Mouse (Mus musculus) forebrain, embryonic 16.5 days (tissue): ENCODE measurements around the gene Sars2. TPM values are rescaled to one million over a fixed set of nuclear protein-coding genes. Genes with fewer than 3 reads are reported as not detected.

Experiments
- ATAC-seq: fragments of 200-750 bp; cut with Nextera tagmentation; 2 replicates; pipeline ENCODE4 v1.8.0; 2017; ENCODE audit warnings: mild to moderate bottlenecking, moderate library complexity
- H3K27ac ChIP-seq: fragments of 300-500 bp; sonication (generic); 2 replicates; pipeline ENCODE4 v1.5.1; 2014; ENCODE audit warnings: low read length, control low read depth
- H3K27me3 ChIP-seq: fragments of 300-500 bp; sonication (generic); replicated peaks from 2 replicates; pipeline ENCODE4 v1.6.1; 2014; ENCODE audit warnings: low read length; ENCODE audit not compliant: control insufficient read depth, insufficient read depth
- H3K36me3 ChIP-seq: fragments of 300-500 bp; sonication (generic); 2 replicates; pipeline ENCODE4 v1.6.1; 2014; ENCODE audit not compliant: control insufficient read depth, insufficient read depth
- H3K4me1 ChIP-seq: fragments of 300-500 bp; sonication (generic); replicated peaks from 2 replicates; pipeline ENCODE4 v1.6.1; 2014; ENCODE audit warnings: low read length; ENCODE audit not compliant: control insufficient read depth, insufficient read depth
- H3K4me2 ChIP-seq: fragments of 300-500 bp; sonication (generic); 2 replicates; pipeline ENCODE4 v1.6.1; 2014; ENCODE audit warnings: mild to moderate bottlenecking, low read length, control low read depth
- H3K4me3 ChIP-seq: fragments of 300-500 bp; sonication (generic); replicated peaks from 2 replicates; pipeline ENCODE4 v1.5.1; 2014; ENCODE audit warnings: mild to moderate bottlenecking, low read length, control low read depth
- H3K9ac ChIP-seq: fragments of 300-500 bp; sonication (generic); replicated peaks from 2 replicates; pipeline ENCODE4 v1.6.1; 2014; ENCODE audit warnings: low read depth, low read length, control low read depth
- H3K9me3 ChIP-seq: fragments of 300-500 bp; sonication (generic); 2 replicates; pipeline ENCODE4 v1.6.1; 2016; ENCODE audit warnings: low read length; ENCODE audit not compliant: control insufficient read depth
- WGBS: fragments of 180-500 bp; shearing (Covaris S2); extraction: QIAGEN DNeasy Blood & Tissue Kit; methylation state at CpG from one replicate; pipeline ENCODE4 v1.1.7; 2014; 5-methylcytosine and 5-hydroxymethylcytosine counted together
- polyA plus RNA-seq: library from polyadenylated mRNA; unstranded; fragments of >200 nt; fragmentation: Nextera tagmentation; extraction: Ambion mirVana; gene quantifications from 2 replicates; pipeline ENCODE4 v1.2.1, GENCODE M21; 2015

The Sars2 gene
- polyA plus RNA-seq, 1 experiment from 2014 or later: 17.2 TPM

DNA sequence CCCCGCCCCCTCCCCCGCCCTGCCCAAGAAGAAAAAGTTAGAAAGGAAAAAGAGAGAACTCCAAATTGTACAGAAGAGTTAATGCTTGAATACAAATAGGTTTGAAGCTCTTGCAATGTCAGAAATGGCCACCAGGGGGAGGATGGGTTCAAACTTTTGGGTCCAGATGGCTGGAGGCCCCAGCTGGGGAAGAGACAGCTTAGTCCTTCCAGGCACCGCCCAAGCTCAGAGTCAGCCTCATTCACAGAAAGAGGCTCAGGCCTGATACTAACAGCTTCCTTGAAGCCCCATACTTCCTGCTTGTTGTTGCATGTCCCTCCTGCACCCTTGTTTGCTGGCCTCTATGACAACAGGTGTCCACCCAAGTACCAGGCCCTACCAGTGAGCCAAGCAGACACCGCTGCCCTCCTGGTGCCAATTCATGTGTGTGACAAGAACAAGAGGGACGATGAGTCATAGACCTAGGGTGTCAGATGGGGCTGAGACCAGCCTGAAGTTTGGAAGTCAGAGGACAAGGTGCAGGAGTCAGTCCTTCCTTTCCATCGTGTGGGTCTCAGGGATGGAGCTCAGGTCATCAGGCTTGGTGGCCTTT lies 38.4 kb downstream of the Sars2 start:
- H3K27ac ChIP-seq: peak overlapping the region; percentile 32; the same call in 1 of the 2 replicates
- H3K27me3 ChIP-seq: no peaks in the 10 kb centered on the region
- WGBS: 46% methylated on average over 6 of the region's 6 CpGs
- no peak overlapping the region for H3K4me2 ChIP-seq
- no peaks in the 10 kb centered on the region for H3K9me3 ChIP-seq
- H3K9ac ChIP-seq: no peak overlapping the region
- H3K36me3 ChIP-seq: peaks cover 7% of the 10 kb centered on the region; the same call in 1 of the 2 replicates
- peaks cover 5% of the 10 kb centered on the region for H3K4me1 ChIP-seq
- ATAC-seq: peak; percentile 71
- no peak overlapping the region for H3K4me3 ChIP-seq

DNA sequence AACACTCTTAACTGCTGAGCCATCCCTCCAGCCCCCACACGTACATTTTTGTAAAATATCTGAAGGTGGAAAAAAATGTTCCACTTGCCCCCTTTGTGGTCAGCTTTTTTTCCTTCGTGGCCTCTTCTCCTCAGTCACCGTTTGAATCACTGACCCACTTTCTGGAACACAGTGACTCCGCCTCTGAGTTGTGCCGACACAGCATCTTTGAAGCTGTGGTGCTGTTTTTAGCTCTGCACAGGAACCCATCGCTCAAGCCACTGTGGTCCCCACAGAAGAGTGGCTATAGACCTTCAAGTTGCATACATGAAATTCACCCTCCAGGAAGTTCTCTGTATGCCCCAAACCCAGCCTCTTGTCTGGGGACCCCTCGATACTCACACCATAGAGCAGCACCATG lies 39.1 kb downstream of the Sars2 start:
- 75% methylated on average over 7 of the region's 7 CpGs for WGBS
- H3K4me2 ChIP-seq: no peak overlapping the region
- H3K36me3 ChIP-seq: peaks cover 7% of the 10 kb centered on the region; the same call in 1 of the 2 replicates
- no peaks in the 10 kb centered on the region for H3K27me3 ChIP-seq
- ATAC-seq: no peak
- H3K4me1 ChIP-seq: peaks cover 5% of the 10 kb centered on the region
- H3K4me3 ChIP-seq: no peak overlapping the region
- H3K27ac ChIP-seq: no peak overlapping the region
- H3K9ac ChIP-seq: no peak overlapping the region
- H3K9me3 ChIP-seq: no peaks in the 10 kb centered on the region

DNA sequence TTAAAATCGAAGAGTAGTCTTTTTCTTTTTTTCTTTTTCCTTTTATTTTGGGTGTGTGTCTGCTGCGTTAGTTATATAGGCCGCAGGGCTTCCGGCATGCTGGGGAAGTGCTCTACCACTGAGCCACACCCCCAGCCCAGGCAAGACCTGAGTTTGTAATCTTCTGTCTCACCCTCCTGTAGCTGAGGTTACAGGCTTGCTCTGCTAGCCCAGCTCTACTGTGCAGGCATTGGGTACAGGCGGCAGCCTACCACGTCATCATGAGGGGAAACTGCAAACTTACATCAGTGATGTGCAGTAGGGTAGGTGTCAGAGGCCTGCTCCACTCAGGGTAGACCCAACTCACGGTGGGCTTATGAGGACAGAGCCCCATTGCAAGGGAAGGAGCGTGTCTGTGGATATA lies 39.5 kb downstream of the Sars2 start:
- 88% methylated on average over 8 of the region's 8 CpGs for WGBS
- no peaks in the 10 kb centered on the region for H3K27me3 ChIP-seq
- no peak overlapping the region for H3K4me2 ChIP-seq
- H3K4me1 ChIP-seq: peaks cover 5% of the 10 kb centered on the region
- ATAC-seq: no peak
- H3K9ac ChIP-seq: no peak overlapping the region
- H3K27ac ChIP-seq: no peak overlapping the region
- H3K9me3 ChIP-seq: no peaks in the 10 kb centered on the region
- H3K36me3 ChIP-seq: peaks cover 7% of the 10 kb centered on the region; the same call in 1 of the 2 replicates
- H3K4me3 ChIP-seq: no peak overlapping the region

DNA sequence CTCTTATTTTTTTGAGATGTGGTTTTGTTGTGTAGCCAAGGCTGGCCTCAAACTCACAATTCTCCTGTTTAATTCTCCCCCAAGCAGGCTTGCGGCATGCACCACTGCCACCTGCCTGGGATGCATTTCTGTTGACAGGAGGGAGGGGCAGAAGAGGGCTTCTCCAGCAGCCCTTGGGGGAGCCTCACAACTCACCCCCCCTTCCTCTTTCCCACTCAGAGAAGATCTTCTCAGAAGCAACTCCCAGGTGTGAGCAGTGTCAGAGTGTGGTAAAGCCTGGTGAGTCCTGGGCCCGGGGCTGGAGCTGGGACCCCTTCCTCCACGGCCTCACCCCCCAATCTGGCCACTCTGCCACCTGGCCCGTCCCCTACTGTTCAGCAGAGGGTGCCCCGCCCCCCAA lies 43.4 kb downstream of the Sars2 start:
- Histone ChIP-seq H3K27me3 (no peaks in the 10 kb centered on the region), H3K36me3 (peaks cover 2% of the 10 kb centered on the region; the same call in 1 of the 2 replicates), H3K9me3 (no peaks in the 10 kb centered on the region), H3K27ac (no peak overlapping the region), H3K4me1 (peaks cover 4% of the 10 kb centered on the region), H3K9ac (no peak overlapping the region), H3K4me2 (no peak overlapping the region), H3K4me3 (no peak overlapping the region)
- ATAC-seq: no peak
- WGBS: 81% methylated on average over 5 of the region's 5 CpGs

DNA sequence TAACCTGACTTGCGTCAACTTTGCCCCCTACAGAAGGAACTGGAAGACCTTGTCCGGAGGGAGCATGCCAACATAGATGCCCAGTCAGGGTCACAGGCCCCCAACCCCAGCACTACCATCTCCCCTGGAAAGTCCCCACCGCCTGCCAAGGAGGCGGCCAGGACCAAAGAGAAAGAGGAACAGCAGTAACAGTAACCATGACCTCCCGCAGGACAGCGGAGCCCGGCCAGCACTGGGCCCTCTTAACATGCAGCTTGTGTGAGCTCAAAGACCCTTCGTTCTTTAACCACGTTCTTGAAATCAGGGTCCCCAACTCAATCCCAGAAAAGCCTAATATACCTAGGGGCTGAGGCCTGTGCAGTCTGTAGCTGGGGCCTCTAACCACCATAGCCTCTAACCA lies 46.1 kb downstream of the Sars2 start:
- H3K27ac ChIP-seq: no peak overlapping the region
- no peak for ATAC-seq
- no peaks in the 10 kb centered on the region for H3K4me1 ChIP-seq
- no peaks in the 10 kb centered on the region for H3K9me3 ChIP-seq
- H3K9ac ChIP-seq: no peak overlapping the region
- H3K36me3 ChIP-seq: peaks cover 2% of the 10 kb centered on the region; the same call in 1 of the 2 replicates
- no peak overlapping the region for H3K4me2 ChIP-seq
- no peaks in the 10 kb centered on the region for H3K27me3 ChIP-seq
- no peak overlapping the region for H3K4me3 ChIP-seq
- WGBS: 92% methylated on average over 9 of the region's 9 CpGs

DNA sequence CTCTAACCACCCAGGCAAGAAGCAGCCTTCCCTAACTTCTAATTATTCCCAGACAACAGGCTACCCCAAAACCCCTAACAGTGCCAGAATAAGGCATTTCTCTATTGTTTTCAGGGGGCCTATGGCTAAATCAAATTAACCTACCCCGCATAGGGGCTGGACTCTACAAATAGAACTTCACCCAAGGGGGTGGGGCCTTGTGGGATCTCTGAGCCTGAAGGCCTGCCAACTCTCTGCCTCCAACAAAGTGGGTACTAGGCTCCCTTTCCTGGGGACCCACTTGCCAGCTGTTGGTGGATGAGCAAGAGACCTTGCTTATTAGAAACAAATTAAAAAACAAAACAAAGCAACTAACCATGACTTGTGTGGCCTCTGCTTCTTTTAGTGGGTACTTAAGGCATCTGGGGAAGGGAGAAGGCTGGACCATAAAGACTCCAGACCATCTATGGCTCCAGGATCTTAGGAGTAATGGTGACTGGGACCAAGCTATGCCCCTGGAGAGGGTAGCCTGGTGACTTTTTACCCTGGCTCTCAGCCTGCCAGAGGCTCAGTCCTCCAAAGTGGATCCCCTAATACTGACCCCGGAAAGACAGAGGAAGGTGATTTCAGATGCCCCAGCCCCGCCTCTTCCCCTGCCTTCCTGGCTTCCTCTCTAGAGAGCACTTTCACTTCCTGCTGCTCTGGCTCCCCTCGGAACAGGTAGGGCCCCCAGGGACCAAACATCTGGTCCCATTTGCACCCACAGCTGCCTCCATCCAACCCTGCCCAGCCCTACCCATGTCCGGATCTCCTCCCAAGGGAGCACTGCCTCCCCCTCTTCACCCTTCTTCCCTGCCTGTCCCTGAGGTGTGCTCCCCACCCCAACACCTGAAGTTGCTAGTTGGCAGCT lies 46.8 kb downstream of the Sars2 start, which contains the start of gene Rinl:
Gene Rinl, plus strand, starts transcription at position 663 of the 889 bp plus-strand sequence.
- Histone ChIP-seq H3K36me3 (peaks cover 2% of the 10 kb centered on the region; the same call in 1 of the 2 replicates), H3K4me3 (no peak within 1 kb of the TSS), H3K9me3 (no peaks in the 10 kb centered on the region), H3K27ac (no peak within 1 kb of the TSS), H3K4me2 (no peak within 1 kb of the TSS), H3K27me3 (no peaks in the 10 kb centered on the region), H3K9ac (no peak within 1 kb of the TSS), H3K4me1 (no peaks in the 10 kb centered on the region)
- ATAC-seq: no peak
- 83% methylated on average over 4 of the region's 5 CpGs for WGBS

DNA sequence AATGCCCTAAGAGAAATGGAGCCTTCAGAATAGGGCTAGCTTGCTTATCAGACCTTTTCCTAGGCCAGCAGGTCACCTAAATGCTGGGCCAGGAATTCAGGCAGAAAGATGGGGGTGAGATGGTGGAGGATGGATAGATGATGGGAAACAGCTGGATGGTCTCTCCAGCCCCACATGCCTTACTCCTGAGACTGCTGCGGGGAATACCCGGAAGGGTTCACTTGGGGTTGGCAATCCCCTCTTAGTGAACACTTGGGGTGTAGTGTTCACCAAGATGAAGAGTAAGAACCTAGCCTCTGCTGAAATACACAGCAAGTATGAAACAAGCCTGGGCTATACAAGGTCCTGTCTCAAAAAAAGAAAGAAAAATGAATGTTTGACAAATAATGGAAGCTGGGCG lies 47.4 kb downstream of the Sars2 start:
- no peak for ATAC-seq
- H3K36me3 ChIP-seq: peaks cover 2% of the 10 kb centered on the region; the same call in 1 of the 2 replicates
- WGBS: 89% methylated on average over 3 of the region's 3 CpGs

DNA sequence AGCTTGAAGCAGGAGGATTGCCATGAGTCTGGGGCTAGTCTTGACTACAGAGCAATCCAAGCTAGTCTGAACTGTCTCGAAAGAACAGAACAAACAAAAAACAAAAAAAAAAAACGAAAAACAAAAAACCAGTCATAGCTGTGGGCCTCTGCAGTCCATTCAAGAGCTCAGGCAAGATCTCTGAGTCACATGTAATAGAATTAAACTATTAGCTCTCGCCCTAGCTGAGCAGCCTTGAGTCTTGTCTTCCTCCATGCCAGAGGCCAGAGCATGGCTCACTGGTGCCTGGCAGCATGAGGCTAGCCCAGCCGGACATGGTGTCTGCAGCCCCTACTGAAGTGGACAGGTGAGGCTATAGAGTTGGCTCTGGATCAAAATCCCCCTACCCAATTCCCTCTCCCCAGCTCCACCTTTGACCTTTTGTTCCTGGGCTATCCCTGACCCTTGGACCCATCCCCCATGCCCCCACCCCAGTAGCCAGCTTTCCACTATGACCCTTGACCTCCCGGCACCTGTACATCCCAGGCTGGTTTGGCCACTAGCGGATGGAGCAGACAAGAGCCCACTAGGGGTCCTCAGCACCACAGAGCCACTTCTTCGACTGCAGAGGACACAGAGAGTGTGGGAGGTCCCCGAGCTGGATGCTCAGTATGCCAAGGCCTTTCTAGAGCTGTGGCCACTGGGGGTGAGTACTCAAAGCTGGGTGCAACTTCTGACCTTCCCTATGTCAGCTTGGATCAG lies 48.4 kb downstream of the Sars2 start:
- 48% methylated on average over 8 of the region's 8 CpGs for WGBS
- Histone ChIP-seq H3K9me3 (no peaks in the 10 kb centered on the region), H3K27me3 (no peaks in the 10 kb centered on the region), H3K9ac (no peak overlapping the region), H3K36me3 (peaks cover 2% of the 10 kb centered on the region; the same call in 1 of the 2 replicates), H3K4me1 (no peaks in the 10 kb centered on the region), H3K27ac (no peak overlapping the region), H3K4me2 (no peak overlapping the region), H3K4me3 (no peak overlapping the region)
- ATAC-seq: no peak

More for the DNA sequence above, 47.4 kb downstream of the Sars2 start:
- Histone ChIP-seq H3K9me3 (no peaks in the 10 kb centered on the region), H3K4me2 (no peak overlapping the region), H3K9ac (no peak overlapping the region), H3K27me3 (no peaks in the 10 kb centered on the region), H3K4me1 (no peaks in the 10 kb centered on the region), H3K4me3 (no peak overlapping the region), H3K27ac (no peak overlapping the region)

DNA sequence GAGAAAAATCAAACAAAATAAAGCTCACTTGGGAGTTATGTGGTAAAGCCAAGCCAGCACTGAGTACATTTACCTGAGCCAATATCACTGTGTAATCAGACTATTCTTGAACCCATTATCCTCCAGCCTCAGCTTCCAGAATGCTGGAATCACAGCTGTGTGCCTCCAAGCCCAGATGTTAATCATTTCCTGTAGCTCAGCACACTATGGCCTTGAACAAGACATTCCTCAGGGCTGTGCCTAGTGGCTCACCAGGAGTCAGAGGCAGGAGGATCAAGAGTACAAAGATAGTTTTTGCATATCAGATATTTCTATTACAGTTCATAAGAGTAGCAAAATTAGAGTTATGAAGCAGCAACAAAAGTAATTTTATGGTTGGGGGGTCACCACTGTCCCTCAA lies 49.9 kb downstream of the Sars2 start:
- no peak for ATAC-seq

More for the DNA sequence above, 49.9 kb downstream of the Sars2 start:
- Histone ChIP-seq H3K4me1 (peaks cover 3% of the 10 kb centered on the region), H3K4me2 (no peak overlapping the region), H3K27me3 (no peaks in the 10 kb centered on the region), H3K27ac (no peak overlapping the region), H3K9ac (no peak overlapping the region), H3K4me3 (no peak overlapping the region), H3K36me3 (no peaks in the 10 kb centered on the region), H3K9me3 (no peaks in the 10 kb centered on the region)
